Mouse (Mus musculus) thymus, adult 18-20 months (tissue): ENCODE data around the gene Cfap99.

Experiments
- DNase-seq, 2 experiments: peaks; one replicate each; pipeline ENCODE4 v3.0.0; 2022; ENCODE audit warnings: mixed read lengths in 2 of 2

The Cfap99 gene

DNA sequence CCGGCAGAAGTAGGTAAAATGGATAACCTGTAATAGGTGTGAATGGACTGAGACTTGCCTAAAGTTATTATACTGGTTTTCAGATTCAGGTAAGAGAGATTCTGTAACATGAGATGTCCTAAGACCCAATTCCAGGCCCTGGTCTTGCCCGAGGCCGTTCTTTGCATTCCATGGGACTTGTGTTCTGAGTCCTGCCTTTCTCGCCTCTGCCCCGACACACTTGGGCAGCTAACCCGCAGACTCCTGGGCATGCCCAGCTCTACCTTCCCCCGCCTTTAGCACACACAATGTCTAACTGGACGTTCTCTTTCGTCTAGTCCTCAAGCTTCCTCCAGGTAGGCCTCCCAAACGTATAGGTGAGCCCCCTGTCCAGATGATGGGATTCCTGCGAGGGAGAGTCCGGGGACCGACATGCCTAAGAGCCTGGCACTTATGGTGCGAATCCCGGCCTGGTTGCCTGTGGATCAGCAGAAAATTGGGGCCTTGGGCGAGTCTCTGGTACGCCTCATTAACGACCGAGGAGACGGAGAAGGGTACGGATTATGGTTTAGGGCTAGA, 47.2 kb downstream of the Cfap99 start:
- DNase-seq: no peak

DNA sequence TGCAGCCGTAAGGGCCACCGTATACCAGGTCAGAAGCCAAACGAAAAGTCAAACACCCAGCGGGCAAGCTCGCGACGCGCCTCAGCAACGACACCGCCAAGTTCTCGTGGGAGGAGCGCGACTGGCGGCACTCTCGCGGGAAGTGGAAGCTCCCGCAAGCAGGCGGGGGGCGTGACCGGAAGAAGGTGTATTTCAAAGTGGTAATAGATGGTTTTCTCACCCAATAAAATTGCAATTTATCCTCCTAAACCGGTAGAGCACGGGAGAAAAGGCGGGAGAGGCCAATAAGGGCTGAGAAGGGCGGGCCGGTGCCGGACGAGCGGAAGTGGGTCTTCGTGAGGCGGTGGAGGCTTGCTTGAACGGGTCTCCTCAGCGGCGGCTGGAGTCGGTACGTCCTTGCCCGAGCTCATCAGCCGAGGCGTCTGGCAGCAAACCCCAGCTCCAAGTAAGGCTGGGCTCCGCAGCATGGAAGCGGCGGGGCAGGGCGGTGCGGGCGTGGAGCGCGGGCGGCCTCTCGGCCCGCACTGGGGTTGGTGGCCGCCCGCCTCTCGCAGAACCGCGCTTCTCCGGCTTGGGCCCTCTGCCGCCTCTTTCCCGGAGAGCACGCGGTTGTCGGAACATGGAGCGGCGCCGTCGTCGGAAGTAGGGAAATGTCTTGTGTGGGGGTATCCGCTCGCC, 47.8 kb downstream of the Cfap99 start, which contains the start of gene Rnf4:
Gene Rnf4 (plus strand): TSS at position 193 of the 678 bp plus-strand sequence.
- DNase-seq: peak; percentile 96 to 97

DNA sequence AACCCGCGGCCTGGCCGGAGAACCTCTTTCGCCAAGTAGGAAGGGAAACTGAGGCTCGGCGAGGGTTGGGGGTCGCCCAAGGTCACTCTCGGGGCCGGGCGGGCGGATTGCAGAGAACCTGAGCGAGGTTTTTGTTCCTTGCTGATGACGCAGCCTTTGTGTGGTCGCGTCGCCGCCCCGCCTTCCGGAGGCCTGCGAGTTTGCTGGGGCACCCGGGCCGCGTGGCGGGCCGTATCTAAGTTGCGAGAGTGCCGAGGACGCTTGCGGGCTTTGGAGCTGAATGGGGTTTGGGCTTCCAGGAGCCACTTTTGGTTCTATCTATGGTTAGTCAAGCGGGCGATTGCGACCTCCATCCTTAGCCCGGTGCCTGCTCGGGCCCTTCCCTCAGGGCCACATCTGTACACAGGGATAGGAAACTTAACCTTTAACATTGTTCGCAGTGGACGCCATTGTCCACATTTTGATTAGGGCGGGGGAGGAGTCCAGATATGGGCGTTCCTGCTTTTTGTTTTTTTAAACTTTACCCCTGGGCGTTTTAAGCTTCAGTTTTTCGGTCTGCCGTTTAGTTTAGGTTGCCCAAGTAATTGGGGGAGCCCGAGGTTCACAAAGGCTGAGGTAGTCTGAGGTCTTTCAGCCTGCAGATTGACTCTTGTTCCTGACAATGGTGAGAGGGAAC, 48.5 kb downstream of the Cfap99 start:
- peak; percentile 51 to 64 for DNase-seq

DNA sequence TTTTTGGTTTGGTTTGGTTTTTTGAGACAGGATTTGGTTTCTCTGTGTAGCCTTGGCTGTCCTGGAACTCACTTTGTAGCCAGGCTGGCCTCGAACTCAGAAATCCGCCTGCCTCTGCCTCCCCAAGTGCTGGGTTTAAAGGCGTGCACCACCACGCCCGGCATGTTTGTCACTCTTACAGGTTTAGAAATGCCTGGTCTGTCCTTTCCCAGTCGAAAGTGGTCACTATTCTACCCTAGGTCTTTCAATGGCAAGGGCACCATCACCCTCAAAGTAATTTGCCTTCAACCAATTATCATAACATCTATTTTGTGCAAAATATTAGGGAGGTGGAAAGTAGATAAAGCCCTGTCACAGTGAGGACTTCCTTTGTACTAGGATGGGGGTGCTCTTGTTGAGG, 51.8 kb downstream of the Cfap99 start:
- DNase-seq: no peak

DNA sequence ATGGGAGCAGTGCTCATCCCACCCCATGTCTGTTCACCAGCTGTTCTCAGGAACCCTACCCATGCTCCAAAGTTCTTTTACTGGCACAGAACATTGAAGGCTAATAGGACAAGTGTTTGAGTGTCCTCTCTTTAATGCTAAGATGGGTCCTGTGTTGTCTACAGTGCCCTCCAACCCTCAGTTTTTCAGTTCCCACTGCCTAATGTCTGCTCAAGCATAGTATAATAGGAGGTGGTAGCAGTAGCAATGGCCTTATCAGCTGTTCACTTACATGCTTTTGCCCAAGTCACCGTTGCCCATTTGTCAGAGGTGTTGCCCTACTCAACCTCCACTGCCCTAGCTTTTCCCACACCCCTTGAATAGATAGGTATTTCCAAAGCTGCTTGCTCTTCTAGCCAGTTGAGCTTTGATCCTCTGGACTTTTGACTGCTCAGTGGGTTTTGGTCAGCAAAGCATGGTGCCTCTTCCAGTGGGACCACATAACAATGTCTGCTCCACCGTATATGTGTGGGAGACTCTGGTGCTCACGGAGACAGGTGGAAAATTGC, 63.8 kb downstream of the Cfap99 start:
- DNase-seq: no peak

DNA sequence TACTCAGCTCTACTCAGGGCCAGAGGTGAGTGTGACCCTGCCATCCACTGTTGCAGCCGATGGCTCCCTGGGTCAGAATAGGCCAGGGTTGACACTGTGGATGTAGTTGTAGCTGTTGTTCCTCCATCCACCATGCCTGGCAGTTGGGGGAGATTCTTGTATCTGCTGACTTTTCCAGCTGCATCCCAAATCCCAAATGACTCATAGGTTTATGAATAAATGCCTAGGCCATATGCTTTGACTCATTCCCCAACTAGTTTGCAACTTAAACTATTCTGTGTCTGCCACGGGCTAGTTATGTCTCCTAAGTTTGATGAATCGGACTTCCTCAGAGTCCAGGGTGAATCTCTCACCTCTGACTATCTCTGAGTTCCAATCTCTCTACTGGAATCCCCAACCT, 71.9 kb downstream of the Cfap99 start:
- DNase-seq: no peak

DNA sequence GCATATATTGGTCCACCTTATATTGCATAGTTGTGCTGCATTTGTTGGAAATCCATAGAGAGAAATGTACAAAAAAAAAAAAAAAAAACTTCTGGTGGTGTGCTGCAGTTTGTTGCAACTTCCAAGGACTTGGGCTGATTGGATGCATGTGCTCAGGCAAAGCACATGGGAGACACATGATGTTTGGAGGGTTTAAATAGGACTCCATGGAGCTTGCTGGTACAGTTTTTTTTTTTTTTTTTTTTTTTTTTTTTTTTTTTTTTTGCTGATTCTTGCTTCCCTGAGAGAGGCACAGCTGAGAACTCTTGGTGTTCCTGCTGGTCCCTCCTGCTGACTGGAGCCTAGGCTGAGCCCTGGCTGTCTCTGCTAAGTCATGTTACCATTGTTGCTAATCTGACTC, 74.7 kb downstream of the Cfap99 start:
- no peak for DNase-seq

DNA sequence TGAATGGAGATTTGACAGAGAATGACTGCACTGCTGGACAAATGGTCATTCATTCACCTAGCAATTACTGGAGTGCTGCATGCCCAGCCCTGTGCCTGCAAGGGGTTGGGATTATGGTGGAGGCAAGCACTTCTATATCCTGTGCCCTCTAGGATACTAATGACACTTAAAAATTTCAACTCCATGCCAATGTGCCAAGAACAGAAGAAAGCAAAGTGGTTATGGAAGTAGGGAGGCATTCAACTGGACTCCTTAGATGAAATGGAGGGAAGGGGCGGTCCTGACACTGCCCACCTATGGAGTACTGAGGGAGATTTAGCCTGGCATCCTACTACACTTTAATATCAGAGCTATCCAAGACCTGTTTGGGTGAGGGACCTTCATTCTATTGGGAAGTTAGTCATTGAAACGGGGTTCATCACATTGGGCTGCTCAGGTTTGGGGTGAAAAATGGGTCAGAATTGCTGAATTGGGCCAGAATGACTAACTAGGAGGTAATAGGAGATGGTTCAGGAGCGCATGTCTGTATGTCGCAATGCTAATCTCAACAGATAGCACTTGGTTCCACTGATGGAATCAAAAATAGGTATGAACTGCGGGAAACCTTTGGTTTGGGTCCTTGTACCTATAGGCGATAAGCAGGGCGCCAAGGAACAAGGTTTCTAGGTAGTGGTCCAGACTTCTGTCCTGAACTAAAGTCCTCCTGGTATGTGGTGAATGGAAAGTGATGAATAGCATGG, 80.3 kb downstream of the Cfap99 start:
- no peak for DNase-seq

DNA sequence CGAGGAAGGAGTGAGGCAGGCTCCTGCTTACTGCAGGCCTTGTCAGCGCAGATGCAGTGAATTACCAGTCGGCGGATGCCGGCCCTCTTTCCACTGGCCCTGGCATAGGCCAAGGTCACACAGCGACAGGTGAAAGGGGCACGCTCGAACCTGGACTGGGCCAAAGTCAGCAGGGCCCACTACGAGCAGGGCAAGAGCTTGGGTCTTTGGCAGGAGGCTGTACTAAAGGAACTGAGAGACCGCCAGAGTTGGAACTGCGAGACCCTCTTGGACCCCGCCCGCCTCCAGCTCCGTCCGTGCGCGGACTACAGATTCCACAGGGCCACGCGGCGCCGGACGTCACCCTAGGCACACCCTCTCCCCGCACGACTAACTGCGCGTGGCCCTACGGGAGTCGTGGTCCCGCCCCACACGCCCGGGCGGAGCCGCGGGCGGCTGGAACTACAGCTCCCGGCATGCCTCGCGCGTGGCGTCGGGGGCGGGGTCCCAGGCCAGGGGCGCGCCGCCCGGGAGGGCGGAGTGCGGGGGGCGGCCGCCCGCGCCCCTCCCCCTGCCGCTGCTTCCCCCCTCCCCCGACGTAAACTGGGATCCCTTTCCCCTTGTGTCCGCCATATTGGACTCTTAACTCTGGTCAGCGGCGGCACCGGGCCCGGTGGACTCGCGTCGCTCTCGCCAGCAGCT, 81.1 kb downstream of the Cfap99 start, which contains the start of gene Fam193a:
Gene Fam193a (plus strand): TSS at position 593 of the 681 bp plus-strand sequence.
- DNase-seq: peak; percentile 95

DNA sequence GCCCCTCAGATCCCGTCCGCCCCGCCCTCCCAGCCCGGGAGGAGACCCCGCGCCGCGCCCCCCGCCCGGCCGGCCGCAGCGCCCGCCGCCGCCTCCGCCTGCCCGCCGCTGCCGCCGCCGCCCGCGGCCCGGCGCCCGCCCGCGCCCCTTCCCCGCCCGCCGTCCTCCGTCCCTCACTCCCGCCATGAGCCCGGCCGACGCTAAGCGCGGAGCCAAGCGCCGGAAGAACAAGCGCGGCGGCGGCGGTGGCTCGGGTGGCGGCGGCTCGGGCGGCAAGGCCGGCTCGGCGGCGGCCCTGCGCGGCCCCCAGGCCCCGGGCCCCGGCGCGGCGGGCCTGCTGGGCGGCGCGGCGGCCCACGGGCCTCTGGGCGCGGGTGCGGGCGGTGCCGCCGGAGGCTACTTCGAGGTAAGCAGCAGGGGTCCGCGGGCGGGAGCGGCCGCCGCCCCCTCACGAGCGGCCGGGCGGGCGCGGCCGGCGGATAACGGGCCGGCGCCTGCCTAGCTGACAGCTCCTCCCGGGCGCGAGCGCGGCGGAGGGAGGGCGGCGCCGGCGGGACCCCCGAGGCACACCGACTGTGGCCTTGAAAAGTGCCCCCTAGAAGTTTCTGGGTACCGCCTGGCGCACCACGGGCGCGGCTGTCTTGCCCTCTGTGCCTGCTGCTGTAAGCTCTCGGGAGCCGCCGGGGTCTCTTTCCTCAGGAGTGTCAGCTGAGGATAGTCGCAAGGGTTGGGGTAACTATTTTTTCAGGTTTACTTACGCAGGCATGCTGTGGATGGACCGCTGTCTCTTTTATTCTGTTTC, 81.8 kb downstream of the Cfap99 start:
- peak; percentile 28 to 51 for DNase-seq

DNA sequence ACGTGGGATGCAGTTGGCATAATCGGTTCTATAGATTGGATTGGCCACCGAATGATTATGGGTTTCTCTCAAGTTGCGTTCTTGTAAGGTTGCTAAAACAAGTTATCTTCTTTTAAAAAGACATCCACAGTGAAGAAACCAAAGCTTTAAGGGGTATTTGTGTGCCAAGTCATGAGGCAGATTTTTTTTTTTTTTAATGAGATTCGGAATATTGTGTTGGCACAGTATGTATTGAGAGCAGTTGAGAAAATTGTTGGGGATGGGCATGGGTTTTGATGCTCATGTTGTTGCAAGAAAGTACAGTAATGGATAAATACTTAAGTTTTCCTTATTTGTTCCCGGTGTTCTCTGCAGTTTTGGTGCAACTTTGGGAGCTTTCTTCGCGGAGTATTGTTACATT, 82.4 kb downstream of the Cfap99 start:
- DNase-seq: no peak

DNA sequence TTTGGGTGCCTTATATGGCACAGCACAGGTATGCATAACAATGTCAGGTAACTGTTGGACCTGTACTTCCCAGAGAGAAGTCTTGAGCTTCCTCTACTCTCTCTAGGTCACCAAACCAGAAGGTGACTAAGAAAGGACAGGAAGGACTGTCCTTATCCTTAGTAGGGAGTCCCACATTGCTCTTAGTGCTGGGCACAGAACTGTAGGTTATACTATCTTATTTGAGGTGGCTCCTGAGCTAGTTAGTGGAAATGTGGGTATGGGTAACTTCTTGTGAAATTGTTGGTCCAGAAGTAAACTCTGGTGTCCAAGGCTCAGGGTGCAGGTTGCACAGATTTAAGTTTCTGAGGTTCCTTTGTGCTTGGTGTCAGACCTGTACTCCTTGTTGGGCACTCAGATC, 83.7 kb downstream of the Cfap99 start:
- DNase-seq: no peak

DNA sequence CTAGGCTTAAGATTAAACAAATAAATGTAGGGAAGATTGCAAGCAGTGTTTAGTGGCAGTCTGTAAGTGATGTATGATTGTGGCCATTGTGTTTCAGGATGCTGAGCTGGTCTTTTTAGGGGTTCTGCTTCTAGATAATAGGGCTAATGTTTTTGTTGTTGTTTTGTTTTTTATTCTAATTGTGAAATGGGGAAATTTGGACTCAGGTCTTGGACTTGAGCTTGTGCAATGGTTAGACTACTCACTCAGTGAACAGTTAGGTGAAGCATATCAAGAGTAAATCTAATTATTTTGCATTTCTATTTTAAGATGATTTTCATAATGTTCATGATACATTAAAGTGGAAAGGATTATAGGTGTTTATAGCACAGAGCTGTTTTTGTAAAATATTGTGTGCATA, 84.1 kb downstream of the Cfap99 start:
- DNase-seq: no peak
